Mouse (Mus musculus) adrenal gland, postnatal 36 days (tissue): Measurements from ENCODE around the gene Prodh2. TPM values are rescaled to one million over a fixed set of nuclear protein-coding genes. Genes with fewer than 3 reads are reported as not detected.
"Not testable (repeated sequence)": the region's sequence is repeated elsewhere in the genome, so short reads cannot be mapped to it uniquely, and the experiment has no call there.

Experiments
- DNase-seq, 2 experiments: peaks; one replicate each; pipeline ENCODE4 v3.0.0; 2021; ENCODE audit warnings: mixed read lengths in 1 of 2
- total RNA-seq, 2 experiments: library from RNA; stranded (reverse); gene quantifications; 2 replicates each; pipeline ENCODE4 v1.2.3; 2021

Prodh2 gene
- total RNA-seq, 2 experiments from 2014 or later = 0.53 TPM; not detected in 1

DNA sequence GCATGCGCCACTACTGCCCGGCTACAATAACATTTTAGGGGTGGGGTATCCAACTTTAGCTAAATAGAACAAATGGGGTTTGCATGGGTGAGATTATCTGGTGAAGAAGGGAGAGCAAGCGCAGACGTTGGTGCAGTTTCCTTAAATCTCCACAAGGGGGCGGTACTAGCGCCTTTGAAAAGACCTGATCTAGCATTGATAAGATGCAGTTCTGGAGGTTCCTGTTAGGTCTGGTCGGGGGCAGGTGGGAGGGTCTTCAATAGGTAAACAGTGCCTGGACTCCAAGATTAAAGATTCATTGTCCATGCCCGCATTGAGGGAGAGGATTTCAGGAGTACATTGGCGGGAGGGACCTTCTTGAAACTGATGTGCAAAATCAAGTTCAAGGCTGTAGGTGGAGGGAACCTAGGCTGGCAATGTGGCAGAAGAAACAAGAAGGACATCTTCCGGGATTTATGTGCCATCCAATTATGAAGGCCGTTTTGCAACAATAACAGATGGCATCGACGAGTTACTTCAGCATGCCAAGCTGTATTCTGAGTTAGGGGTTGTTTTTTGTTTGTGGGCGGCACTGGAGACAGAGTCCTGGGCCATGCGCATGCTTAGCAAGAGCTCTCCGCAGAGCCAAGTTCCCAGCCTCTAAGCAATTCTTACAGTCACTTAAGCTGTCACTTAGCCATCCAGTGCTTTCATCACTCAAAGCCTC lies 3.0 kb upstream of the Prodh2 start:
- DNase-seq = peak; percentile 19 to 45

DNA sequence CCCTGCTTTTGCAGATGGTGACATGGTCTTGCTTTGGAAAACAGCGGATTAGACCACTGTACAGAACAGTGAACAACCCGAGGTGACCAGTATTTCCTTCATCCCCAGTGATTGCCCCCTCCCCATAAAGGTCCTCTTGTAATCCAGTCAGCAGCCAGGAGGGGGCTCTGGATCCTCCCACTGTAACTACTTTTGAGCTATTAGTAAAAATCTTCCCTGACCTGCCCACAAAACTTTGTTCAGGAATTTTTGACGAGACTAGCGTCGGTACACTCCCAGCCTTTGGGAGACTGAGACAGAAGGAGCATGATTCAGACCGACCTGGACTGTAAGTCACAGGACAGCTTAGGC lies 2.5 kb upstream of the Prodh2 start:
- no peak for DNase-seq

DNA sequence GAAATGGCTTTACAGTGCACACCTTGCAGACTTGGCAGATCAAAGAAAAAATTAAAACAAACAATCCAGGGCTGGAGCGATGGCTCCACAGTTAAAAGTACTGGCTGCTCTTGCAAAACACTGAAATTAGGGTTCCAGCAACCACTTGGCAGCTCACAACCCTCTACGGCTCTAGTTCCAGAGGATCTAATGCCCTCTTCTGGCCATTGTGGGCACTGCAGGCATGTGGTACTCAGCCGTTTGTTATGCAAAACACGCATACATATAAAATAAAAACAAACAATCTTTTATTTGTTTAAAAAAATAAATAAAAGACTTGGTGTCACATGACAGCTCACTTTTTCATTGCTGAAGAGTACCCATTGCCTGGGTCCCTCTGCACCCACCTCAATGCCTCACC lies 657 bp upstream of the Prodh2 start:
- peak; percentile 82 to 84 for DNase-seq

DNA sequence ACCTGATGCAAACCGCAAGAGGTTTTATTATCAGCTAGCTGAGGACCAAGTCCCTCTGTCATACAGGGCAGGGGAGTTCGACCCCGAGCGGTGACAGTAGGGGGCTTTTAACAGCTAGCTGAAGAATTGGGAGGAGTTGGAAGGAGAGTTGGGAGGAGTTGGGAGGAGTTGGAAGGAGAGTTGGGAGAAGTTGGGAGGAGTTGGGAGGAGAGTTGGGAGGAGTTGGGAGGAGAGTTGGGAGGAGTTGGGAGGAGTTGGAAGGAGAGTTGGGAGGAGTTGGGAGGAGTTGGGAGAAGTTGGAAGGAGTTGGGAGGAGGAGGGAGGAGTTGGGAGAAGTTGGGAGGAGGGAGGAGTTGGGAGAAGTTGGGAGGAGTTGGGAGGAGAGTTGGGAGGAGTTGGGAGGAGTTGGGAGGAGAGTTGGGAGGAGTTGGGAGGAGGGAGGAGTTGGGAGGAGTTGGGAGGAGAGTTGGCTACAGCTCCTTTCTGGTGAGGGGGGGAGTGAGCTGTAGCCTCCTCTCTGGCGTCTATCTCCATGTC lies 2.2 kb downstream of the Prodh2 start:
- DNase-seq = not testable (repeated sequence)

DNA sequence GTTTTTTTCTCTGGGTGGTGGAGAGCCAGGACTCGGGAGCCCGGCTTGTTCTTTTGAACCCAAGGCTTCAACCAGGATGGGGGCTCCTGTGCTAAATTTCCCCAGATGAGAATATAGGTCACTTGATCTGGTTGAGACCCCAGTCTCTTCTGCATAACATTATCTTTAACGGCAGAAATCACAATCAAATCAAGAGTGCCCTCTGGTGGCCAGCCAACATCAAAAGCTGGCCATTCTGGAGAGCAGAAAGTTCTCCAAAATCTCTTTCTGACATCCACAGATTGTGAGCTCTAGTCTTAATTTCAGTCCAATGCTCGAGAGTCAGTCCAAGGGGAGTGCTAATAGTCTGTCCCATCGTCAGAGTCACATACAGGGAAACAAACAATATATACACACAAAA lies 7.7 kb downstream of the Prodh2 start:
- DNase-seq = not testable (repeated sequence)

DNA sequence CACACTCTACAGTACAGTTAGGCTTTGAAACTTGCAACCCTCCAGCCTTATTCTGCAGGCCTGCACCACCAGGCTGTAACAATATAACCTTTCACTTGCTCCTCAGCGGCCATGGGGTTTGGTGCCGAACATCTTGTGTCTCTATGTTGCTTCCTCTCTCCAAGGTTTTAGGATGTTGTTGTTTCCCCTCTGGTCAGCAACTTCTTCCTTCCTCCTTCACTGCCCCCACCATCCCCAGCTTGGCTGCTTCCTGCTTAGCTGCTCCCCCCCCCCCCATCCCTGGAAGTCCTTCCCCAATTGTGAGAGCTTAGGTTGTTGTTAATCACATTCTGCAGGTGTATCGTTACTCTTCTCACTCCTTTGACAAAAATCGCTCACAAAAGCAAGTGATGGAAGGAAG lies 14.6 kb downstream of the Prodh2 start:
- DNase-seq = no peak

DNA sequence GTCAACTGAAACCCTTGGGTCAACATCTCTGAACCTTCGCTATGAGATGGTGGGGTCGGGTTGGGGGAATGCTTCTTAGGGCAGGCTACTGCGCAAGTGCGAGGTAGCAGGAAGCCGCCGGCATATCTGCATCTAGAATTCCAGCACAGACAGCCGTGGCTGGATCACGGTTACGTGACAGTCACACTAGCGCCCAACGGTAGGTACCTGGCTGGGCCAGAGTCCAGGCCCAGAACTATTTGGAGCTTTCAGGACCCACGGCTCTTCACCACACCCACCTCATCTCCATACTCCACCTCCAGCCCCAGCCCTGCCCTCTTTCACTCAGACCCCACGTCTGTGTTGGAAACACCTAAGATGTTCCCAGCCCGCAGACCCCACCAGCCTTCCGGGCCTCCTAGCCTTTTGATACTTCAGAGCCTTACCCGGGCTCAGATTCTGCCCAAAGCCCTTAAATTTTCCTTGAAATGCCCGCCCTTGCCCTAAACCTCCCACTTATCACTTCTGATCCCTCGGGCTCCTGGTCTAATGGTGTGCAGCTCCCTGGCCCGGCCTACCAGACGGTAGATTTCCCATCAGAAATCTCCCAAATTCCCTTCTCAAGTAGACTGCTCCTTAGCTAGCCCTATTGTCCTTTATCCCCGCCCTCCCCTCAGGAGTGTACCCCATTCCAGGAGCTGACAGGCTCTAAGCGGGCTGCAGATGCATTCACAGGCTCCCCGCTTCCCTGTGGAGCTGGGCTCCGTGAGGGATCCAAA lies 21.8 kb downstream of the Prodh2 start:
- no peak for DNase-seq

DNA sequence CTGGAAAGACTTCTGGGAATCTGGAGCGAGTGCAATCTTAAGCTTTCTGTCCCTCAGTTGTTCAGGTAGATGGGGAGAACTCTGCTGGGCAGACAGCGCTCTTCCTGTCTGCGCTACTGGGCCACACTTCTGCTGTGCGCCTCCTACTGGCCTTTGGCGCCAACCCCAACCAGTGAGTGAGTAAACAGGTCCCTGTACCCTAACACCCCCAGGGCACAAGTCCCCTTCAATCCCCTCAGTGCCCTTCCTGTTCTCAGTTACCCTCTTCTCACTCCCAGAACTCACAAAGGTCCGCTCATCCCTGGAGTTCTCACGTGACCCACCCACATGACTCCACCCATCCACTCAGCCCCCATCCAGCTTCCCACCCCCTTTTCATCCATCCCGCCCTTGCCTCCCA lies 24.9 kb downstream of the Prodh2 start:
- DNase-seq = no peak

DNA sequence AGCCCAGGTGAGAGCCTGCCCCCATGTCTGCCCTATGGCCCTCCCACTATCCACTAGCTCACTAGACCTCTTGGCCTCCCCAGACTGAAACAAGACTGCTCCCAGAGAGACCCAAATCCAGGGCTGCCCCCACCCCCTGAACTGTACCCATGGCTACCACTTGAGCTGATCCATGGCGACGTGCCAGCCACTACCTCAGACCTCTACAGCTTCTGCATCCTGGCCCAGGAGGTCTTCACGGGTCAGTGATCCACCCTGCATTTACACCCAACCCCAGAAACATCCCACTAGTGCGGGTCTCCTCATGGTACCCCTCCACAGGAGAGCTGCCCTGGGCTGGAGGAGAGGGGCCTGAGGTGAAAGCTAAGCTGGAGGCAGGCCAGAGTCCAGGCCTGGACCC lies 27.0 kb downstream of the Prodh2 start:
- no peak for DNase-seq

DNA sequence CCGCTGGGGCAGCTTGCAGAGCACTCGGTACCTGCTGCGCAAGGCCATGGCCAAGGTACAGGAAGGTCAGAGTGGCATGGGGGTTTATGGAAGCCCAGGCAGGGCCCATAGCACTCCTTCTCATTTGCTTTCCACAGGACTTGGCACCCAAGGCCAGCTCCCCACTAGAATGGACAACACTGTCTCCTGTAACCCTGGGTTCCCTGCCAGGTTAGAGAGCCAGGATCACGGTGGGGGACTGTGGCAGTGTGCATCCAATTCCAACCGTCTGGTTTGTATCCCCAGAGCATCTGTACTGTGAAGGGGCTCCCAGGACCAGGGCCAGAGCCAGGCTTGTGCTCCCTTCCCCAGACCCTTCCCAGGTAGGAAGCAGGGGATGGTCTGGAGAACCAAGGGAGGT lies 27.4 kb downstream of the Prodh2 start:
- DNase-seq = no peak

DNA sequence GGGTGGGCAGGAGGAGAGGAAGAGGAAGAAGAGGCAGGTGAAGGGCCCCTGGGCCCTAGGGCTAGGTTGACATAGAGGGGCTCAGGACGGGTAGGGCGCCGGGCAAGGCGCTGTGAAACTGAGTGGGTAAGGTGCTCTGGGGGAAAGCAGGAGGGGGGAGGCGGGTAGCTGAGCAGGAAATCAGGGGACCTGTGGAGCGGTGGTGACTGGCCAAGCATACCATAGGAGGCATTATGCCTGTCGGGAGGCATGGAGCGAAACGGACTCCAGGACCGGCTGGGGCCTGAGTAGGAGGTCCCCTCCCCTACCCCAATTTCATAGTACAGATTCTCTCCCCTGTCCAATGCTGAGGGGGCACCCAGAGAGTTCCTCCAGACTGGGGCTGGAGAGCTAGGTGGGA lies 29.4 kb downstream of the Prodh2 start:
- DNase-seq = no peak

DNA sequence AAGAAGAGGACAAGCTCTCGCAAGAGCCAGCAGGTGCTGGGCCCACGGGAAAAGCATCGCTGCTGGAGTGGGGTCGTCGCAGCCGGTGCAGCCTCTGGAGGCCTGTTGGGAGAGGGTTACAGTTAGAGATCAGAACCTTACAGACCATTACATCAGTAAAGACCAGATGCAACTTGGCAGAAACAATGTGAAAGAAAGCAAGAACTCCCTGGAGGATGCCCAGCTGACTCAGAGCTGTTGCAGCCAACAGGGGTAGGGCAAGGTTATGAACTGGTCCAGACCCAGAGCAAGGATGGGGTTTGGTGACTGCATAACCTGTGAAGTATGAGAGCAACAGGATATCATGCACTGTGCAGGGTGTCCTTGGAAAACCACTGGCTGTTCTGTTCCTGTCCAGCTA lies 31.1 kb downstream of the Prodh2 start:
- DNase-seq = peak; percentile 23 to 28

DNA sequence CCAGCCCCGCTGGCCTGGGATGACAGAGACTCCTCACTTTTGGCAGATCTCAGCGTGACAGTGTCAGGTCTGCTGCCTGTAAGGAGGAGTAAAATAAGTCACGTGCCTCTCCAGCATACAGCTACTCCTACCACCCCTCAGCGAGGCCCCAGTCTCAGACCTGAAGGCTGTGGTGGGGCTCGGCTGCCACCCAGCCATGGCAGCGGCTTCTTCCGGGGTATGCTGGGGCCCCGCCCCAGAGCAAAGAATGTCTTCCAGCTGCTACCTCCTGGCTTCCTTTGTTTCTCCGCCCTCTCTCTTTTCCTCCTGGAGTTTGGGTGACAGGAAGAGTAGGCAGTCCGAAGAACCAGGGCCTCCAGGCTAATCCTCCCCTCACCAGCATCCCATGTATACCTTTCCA lies 32.5 kb downstream of the Prodh2 start:
- DNase-seq = no peak

DNA sequence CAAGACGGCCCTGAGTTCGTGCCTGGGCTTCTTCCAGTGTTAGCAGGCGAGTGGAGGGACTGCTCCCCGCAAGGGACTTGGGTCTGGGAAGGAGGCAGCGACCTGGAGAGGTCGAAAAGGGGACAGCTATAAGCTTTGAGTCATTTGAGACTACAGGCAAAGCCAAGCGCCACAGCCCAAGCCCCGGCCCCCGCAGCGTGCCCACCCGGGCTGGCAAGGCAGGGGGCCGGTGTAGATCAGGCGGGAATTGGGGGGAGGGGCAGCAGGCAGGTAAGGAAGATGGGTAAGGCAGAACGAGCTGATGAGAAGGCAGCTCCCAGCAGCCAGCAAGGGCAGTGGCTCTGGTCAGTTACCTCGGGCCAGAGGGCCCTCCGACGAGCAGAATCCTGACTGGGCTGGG lies 33.0 kb downstream of the Prodh2 start:
- DNase-seq = no peak

DNA sequence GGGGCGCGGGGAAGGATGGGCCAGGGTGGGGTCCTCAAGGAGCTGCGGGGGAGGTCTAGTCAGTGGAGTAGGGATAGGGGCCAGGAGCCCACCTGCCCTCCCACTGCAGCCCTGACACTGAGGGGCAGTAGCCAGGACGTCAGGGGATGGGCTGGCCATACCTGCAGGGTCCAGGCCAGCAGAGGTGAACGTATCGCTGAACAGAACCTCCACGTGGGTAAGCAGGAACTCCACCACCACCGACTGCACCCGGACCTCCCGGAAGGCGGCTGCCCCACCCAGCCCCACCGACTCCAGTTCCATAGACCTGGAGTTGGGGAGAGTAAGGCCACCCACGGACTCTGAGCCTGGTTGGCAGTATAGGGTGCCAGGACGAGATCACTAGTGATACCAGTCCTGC lies 33.6 kb downstream of the Prodh2 start:
- no peak for DNase-seq

DNA sequence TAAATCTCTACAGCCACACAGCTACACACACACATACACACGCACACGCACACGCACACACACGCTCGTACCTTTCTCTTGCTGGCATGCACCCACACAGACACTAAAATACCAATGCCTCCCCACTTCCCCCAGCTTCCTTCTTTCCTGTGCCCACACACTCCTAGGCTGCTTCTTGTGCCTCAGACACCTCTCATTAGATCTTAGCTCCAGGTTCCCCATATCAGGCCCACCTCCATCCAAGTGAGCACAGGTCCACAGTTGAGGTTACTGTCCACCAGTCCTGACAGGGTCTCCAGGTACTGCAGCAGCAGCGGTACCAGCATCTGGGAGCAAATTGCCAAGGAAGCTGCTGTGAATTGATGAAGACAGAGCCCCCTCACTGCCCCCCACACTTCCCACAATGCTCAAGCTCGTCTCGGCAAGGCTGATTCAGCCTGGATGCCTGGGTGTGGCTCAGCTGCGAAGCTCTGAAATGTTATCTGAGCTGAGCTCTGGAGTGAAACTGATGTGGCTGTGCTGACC lies 37.9 kb downstream of the Prodh2 start:
- no peak for DNase-seq

DNA sequence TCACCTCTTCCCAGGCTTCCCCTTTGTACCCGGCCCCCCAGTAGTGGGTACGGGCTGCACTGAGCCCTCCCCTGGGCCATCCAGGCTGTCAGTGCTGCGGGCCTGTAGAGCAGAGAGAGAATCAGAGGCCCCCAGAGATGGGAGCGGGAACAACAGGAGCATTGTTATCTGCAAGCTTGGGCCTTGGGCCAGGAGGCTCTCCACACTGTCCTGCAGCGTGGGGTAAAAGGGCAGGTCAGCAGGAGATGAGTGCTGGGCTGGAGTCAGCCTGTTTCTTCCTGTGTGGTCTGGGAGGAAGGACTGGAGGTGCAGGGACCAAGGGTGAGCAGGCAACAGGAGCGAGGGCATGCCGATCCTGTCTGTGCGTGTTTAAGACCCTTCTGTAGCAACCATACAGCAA lies 39.5 kb downstream of the Prodh2 start:
- DNase-seq = peak in 1 of 2 experiments; percentile 33

DNA sequence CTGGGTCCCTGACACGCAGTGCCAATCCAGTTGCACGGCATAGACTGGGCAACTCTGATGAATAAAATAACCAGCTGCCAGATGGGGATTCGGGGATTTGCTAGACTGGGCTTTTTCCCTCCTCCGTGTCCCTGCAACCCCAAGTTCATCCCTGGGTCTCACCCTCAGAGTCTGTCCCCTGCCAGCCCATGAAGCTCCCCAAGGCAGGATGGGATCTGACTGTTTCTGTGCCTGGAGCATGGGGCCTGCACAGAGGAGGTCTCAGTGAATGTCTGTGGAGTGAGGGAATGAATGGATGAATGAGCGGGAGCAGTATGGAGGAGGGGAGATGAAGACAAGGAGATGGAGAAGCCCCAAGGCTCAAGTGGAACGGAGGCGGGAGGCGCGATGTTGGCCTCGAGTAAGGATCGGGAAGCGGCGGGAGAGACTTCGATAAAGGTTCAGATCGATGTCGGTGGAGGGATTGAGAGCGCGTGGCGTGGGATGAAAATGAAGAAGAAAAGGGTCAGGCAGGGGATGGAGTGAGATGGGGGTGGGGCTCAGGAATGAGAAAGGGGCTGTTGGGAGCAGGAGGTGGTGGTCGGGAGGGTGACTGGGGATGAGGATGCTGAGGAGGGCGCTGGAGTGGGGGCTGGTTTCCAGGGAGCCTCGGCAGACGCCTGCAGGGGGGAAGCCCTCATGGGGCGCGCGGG lies 40.7 kb downstream of the Prodh2 start:
- DNase-seq = no peak

DNA sequence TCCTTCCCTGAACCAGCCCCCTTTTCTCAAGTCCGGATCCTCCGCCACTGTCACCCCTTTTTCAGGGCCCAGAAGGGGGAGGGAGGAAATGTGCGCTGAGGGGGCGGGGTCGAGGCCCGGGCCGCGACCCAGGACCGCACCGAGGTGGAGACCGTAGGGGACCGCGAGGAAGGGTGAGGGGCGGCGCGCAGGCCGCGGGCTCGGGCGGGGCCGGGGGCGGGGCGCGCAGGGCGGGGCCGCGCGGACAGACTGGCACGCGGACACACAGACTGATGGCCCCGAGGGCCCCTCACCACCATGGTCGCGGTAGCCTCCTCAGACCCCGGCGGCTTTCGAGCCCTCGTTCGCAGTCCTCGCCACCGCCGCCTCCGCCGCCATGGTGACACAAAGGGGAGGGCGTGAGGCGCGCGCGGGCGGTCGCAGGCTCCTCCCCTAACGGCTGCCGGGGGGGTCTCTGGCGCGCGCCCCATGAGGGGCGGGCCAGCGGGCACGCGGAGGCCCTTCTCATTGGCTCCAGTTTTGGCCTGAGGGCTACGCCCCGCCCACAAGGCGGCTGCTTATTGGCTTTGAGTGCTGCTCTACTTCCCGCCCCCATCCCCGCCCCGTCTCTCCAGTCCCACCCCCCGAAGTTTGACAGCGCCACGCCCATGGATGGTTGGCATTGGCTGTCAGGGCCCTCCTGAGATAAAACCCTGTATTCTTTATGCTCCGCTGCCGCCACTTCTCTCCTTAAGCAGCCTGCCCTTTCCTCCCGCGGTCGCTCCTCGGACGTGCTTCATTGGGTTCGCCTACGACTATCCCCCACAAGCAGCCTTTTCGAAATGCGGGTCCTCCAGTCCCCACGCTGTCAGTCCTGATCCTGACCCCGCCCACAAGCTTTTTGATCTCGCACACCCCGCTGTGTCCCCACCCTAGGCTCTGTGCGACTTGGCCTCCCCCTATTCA lies 41.5 kb downstream of the Prodh2 start, which contains the start of gene Arhgap33:
TSS of gene Arhgap33 (minus strand) at position 428 of the 945 bp plus-strand sequence.
- peak; percentile 97 to 98 for DNase-seq

DNA sequence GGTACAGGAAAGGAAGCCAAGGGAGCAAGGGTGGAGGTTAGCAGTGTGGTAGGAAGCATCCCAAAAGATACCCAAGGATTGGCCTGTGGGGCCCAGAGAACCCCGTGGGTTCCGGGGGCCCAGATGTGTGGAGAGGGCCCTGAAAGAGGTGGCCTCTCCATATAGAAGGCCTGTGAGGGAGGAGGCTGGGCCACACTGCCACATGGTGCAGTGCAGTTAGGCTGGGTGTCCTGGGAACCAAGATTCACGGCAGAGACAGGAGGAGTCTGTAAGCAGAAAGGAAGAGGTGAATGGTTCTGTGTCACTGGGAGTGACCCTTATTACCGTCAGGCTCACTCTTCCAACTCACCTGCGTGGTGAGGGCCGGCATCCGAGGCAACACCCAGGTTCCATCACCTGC lies 47.1 kb downstream of the Prodh2 start:
- DNase-seq = no peak

DNA sequence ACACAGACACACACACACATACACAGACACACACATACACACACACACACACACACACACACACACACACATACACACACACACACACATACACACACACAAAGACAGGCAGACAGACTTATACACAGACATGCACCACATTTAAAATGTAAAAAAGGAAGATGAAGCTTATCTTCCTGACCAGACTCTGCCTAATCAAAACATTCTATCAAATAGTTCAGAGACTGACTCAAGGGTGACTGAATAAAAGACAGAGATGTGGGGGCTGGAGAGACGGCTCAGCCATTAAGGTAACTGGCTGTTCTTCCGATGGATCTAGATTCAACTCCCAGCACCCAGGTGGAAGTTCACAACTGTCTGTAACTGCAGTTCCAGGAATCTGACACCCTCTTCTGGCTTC lies 50.9 kb downstream of the Prodh2 start:
- no peak for DNase-seq

DNA sequence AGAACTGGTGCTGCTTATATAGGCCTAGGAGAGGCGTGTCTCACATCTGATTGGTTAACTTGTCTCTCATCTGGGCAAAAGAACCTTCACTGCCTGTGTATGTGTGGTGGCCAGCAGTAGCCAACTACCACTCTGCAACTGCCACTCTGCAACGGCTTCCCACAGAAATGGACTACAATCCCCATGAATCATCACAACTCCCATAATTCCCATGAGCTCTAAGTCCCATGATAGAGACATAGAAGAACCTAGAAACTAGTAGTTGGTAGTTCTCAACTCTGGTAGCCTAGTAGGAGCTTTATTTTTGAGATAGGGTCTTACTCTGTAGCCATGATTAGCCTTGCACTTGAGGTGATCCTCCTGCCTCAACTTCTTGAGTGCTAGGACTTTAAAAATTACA lies 56.5 kb downstream of the Prodh2 start:
- DNase-seq = no peak
